Mouse (Mus musculus): ENCODE measurements at regions not wholly inside any gene's neighbourhood (a gene's known extent, or its start where the extent isn't known, plus 50 kb on each side); places are given as distances from the start of the nearest gene placed in this dataset.

- TF ChIP-seq CTCF (IDR thresholded peaks at IDR 0.05; ENCODE audit: extremely low read depth, insufficient read length, insufficient replicate concordance, low read depth, low read length), result no peak
- no peak for TF ChIP-seq POLR2A (IDR thresholded peaks at IDR 0.05; ENCODE audit: low read depth, low read length)
Measured at GRCm38 (mm10) chr8:126825877-126826276, 119.8 kb downstream of the Tomm20 start.

All from small intestine, adult 2 months (tissue).